Mouse (Mus musculus) ES-E14 (cell line): Measurements from ENCODE around the gene Ankrd2. TPM values are rescaled to one million over a fixed set of nuclear protein-coding genes. Genes with fewer than 3 reads are reported as not detected.
A peak's percentile ranks its signal among the peaks of the same experiment; 100 is the strongest.

Experiments used
- DNase-seq: peaks from one replicate; pipeline ENCODE4 v3.0.0-alpha.2; 2013; ENCODE audit warnings: low read depth, low spot score
- H3K27ac ChIP-seq: 2 replicates; pipeline ENCODE4 v1.5.1; 2012; ENCODE audit warnings: low read depth, mild to moderate bottlenecking, low read length, moderate library complexity, mixed read lengths; ENCODE audit not compliant: poor library complexity, insufficient read depth, severe bottlenecking
- H3K36me3 ChIP-seq: 2 replicates; pipeline ENCODE4 v1.6.1; 2012; ENCODE audit warnings: mild to moderate bottlenecking, low read length, moderate library complexity, mixed read lengths; ENCODE audit not compliant: control insufficient read depth, poor library complexity, insufficient read depth, severe bottlenecking
- H3K4me1 ChIP-seq, 2 experiments: fragments of 150-350 bp in 1 of 2; sonication (generic) in 1 of 2; 2 replicates each; pipeline ENCODE4 v1.6.1; 2012; ENCODE audit warnings: low read length in 2 of 2, mild to moderate bottlenecking in 1 of 2, mixed read lengths in 1 of 2; ENCODE audit not compliant: control insufficient read depth in 2 of 2, insufficient read depth in 2 of 2, poor library complexity in 1 of 2
- H3K4me3 ChIP-seq, 2 experiments: fragments of 150-350 bp in 1 of 2; sonication (generic) in 1 of 2; 2 replicates each; pipeline ENCODE4 v1.5.1; 2012; ENCODE audit warnings: low read length in 2 of 2, low read depth in 1 of 2, mild to moderate bottlenecking in 1 of 2, mixed read lengths in 1 of 2; ENCODE audit not compliant: insufficient read depth in 1 of 2, poor library complexity in 1 of 2, severe bottlenecking in 1 of 2
- H3K9ac ChIP-seq: 2 replicates; pipeline ENCODE4 v1.6.1; 2012; ENCODE audit warnings: low read depth, mild to moderate bottlenecking, low read length, mixed read lengths; ENCODE audit not compliant: poor library complexity, insufficient read depth, severe bottlenecking
- H3K9me3 ChIP-seq: fragments of 150-350 bp; sonication (generic); 2 replicates; pipeline ENCODE4 v1.6.1; 2012; ENCODE audit warnings: low read depth, mild to moderate bottlenecking, low read length; ENCODE audit not compliant: control insufficient read depth, insufficient read depth
- CHD2 ChIP-seq: IDR thresholded peaks from 2 replicates; pipeline ENCODE4 v1.6.1; 2014; ENCODE audit warnings: mild to moderate bottlenecking, low read depth, low read length, inconsistent platforms
- HCFC1 ChIP-seq: IDR thresholded peaks from 2 replicates; pipeline ENCODE4 v1.6.1; 2012; ENCODE audit warnings: low read length, inconsistent platforms, borderline replicate concordance; ENCODE audit not compliant: insufficient read depth
- MAFK ChIP-seq: IDR thresholded peaks from 2 replicates; pipeline ENCODE4 v1.6.1; 2014; ENCODE audit warnings: mild to moderate bottlenecking, low read depth, low read length, inconsistent platforms; ENCODE audit not compliant: insufficient read depth
- ZC3H11A ChIP-seq: IDR thresholded peaks from 2 replicates; pipeline ENCODE4 v1.6.1; 2012; ENCODE audit warnings: low read depth, mild to moderate bottlenecking, inconsistent platforms, low read length, borderline replicate concordance
- ZNF384 ChIP-seq: IDR thresholded peaks from 2 replicates; pipeline ENCODE4 v1.6.1; 2012; ENCODE audit warnings: low read depth, low read length, inconsistent platforms
- in situ Hi-C, 2 experiments: fragments of 600-800 bp; cut with MboI; formaldehyde crosslinking; loops; one replicate each; pipeline ENCODE4 v1.15.1; 2025; ENCODE audit warnings: low sequenced_read_pairs in 2 of 2, inconsistent platforms in 1 of 2; ENCODE audit not compliant: unreplicated experiment in 2 of 2
- total RNA-seq: library from RNA; depleted of rRNA; stranded (reverse); fragments of 300-350 nt; gene quantifications from 2 replicates; pipeline ENCODE4 v1.2.3, GENCODE M21; 2012

Ankrd2 gene
- total RNA-seq, 1 experiment, result 0.45 TPM

DNA sequence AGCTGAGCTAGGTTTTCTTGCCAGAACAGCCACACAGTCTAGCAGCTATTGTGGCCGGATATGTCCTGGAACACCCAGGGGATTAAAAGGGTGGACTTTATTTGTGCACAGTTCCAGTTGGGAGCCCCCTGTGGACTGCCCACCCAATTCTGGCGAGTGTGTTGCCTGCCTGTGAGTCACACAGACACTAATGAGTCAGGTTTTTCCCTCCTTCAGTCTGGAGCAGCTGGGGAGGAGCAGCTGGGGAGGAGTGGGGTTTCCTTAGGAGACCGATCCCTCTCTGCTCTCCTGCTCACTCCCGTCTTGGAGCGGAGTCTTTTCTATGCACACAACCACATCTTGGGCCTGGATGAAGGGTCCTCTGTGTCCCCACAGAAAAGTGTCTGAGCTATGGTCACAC lies 19.0 kb upstream of the Ankrd2 start:
- H3K9ac ChIP-seq, result no peak overlapping the region
- peaks cover 0 to 11% of the 10 kb centered on the region in 2 experiments; a peak in 2 of 4 replicates for H3K4me1 ChIP-seq
- no peak for TF ChIP-seq MAFK
- no peak for TF ChIP-seq ZC3H11A
- no peak for TF ChIP-seq ZNF384
- TF ChIP-seq CHD2, result no peak
- TF ChIP-seq HCFC1, result no peak
- no peak overlapping the region for H3K27ac ChIP-seq
- in situ Hi-C loops, result no loop called here
- no peak overlapping the region for H3K4me3 ChIP-seq
- H3K9me3 ChIP-seq, result no peaks in the 10 kb centered on the region
- peaks cover 1% of the 10 kb centered on the region; the same call in 1 of the 2 replicates for H3K36me3 ChIP-seq
- DNase-seq, result no peak

DNA sequence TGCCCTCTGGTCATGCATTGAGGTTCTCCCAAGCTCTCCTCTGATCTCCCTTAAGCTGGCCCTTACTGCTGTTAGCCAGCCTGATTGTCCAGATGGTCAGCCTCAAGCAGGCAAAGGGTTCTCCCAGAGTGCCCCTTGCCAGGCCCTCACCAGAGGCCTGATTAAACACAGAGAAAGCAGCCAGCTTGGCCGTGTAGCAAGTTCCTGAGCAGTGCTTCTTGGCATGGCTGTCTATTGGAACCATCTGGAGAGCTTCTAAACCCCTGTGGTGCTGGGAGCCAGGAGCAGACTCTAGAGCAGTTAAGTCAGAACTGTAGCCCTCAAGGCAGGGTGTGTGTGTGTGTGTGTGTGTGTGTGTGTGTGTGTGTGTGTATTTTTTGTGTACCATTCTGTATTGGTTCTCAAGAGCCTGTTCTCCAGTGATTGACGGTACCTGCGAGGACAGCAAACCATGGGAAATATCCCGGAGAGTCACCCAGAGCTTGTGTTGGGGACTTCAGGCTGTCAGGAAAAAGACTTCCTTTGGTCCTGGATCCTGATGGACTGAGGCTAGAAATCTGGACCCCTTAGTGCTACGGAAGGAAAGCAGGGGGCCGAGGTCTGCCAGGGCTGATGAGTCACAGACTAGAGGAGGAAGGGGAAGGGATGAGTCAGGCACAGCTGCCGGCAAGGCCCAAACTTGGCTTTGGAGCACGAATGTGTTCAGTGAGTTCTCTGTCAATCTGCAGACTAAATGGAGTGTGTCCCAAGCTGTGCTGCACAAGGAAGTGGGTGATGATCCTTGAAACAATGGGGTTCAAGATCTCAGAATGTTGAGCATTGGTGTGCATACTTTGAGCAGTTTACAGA lies 18.2 kb upstream of the Ankrd2 start:
- no peak overlapping the region; the same call in 1 of the 2 replicates for H3K27ac ChIP-seq
- no peak overlapping the region for H3K4me3 ChIP-seq
- no peak for DNase-seq
- peaks cover 2 to 19% of the 10 kb centered on the region in 2 experiments; a peak in 3 of 4 replicates for H3K4me1 ChIP-seq
- in situ Hi-C loops, result no loop called here
- no peaks in the 10 kb centered on the region for H3K9me3 ChIP-seq
- H3K9ac ChIP-seq, result no peak overlapping the region
- H3K36me3 ChIP-seq, result no peaks in the 10 kb centered on the region
- TF ChIP-seq HCFC1 (no peak), ZC3H11A (no peak), MAFK (no peak), CHD2 (no peak), ZNF384 (no peak)

DNA sequence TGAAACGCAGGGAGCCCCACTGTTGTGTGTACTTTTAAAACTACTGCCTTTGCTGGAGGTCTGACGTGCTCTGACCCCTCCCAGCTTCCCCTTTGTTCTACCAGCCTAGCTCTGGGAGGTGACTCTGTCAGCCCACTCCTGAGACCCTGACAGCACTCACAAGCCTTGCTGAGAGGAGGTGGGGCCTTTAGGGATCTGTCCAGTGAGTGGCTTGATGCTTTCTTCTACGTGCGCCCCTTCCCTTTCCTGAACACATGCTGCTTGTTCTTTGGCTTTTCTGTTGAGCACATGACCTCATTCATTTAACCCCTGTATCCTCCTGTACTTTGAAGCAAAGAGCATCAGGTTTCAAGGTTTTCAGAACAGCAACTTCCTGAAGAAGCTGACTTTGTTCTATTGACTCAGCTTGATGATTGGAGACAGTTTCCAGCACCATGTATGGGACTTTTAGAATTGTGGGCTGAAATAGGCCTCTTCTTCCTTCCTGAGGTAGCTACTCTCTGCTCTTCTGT lies 16.7 kb upstream of the Ankrd2 start:
- H3K4me3 ChIP-seq, result no peak overlapping the region
- in situ Hi-C loops, result no loop called here
- H3K4me1 ChIP-seq, result peaks cover 2 to 23% of the 10 kb centered on the region in 2 experiments; a peak in 3 of 4 replicates
- no peak overlapping the region for H3K27ac ChIP-seq
- no peaks in the 10 kb centered on the region for H3K9me3 ChIP-seq
- TF ChIP-seq CHD2, result no peak
- no peaks in the 10 kb centered on the region for H3K36me3 ChIP-seq
- DNase-seq, result no peak
- H3K9ac ChIP-seq, result no peak overlapping the region

DNA sequence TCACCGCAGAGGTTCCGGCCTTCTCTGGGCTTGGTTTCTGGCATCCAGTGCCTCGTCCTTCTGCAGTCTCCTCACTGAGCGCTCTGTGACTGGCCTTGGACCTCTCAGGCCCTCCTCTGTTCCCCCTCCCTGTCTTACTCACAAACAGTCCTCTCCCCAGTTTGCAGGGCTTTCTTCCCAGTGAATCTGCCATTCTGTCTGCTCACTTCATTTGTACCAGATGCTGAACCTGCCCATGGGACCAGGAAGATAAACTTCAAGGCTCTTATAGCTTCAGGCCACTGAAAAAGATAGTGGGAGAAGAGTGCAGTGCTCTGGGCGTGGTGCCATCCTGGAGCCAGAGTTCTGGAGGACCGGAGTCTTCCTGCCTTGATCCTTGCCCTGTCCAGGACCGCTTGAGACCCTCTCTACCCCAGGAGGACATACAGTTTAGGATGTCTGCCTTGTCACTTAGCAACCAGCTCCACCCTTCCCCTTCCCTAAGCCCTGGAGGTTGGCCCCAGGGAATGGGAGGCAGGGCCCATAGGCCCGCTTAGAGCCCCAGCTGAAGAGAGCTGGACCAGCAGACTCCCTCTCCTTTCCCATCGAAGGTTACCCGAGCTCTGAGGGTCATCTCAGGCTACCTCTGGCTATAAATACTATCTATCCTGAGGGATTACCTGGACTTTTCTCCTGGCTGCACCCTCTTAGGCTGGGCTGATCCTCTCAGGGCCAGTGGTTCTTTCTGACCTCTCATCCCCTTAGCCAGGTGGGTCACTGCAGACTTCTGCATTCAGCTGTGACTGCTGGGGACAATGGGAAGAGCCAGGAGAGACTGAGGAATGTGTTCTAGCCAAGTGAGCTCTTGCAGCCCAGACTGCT lies 13.9 kb upstream of the Ankrd2 start:
- TF ChIP-seq ZNF384, result no peak
- TF ChIP-seq CHD2, result no peak
- no peak for TF ChIP-seq HCFC1
- TF ChIP-seq MAFK, result no peak
- no peak for TF ChIP-seq ZC3H11A
- no peak for DNase-seq
- peaks cover 2 to 19% of the 10 kb centered on the region in 2 experiments; a peak in 3 of 4 replicates for H3K4me1 ChIP-seq
- H3K36me3 ChIP-seq, result no peaks in the 10 kb centered on the region
- H3K9ac ChIP-seq, result peak overlapping the region; percentile 8; the same call in 1 of the 2 replicates
- H3K4me3 ChIP-seq, result 0 out of 4 replicates have a peak overlapping the region, but pooled peaks of 1 of the 2 experiments have one; percentile 22
- peak overlapping the region; percentile 50 for H3K27ac ChIP-seq
- in situ Hi-C loops, result no loop called here
- no peaks in the 10 kb centered on the region for H3K9me3 ChIP-seq
